Mouse (Mus musculus): ENCODE results near the gene Synj1.

The Synj1 gene

DNA sequence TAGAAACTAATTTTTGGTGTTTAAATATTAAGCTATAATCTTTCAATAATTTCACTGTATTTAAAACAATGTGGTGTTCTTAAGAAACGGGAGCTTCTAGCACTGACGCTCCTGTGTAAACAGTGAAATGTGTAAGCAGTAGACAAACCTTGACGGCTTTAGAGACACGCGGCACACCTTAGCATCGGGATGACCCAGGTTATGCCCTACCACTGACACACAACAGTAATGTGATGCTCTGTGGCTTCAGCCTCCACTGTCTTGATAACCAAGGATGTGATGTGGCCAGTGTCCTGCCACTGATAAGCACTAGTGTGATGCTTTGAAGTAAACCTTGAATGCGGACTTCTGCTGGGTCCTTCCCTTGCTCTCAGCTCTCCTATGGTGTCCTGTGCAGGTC is 69.9 kb downstream of the Synj1 start:
- DNase-seq (ENCODE audit: low spot score): no peak

DNA sequence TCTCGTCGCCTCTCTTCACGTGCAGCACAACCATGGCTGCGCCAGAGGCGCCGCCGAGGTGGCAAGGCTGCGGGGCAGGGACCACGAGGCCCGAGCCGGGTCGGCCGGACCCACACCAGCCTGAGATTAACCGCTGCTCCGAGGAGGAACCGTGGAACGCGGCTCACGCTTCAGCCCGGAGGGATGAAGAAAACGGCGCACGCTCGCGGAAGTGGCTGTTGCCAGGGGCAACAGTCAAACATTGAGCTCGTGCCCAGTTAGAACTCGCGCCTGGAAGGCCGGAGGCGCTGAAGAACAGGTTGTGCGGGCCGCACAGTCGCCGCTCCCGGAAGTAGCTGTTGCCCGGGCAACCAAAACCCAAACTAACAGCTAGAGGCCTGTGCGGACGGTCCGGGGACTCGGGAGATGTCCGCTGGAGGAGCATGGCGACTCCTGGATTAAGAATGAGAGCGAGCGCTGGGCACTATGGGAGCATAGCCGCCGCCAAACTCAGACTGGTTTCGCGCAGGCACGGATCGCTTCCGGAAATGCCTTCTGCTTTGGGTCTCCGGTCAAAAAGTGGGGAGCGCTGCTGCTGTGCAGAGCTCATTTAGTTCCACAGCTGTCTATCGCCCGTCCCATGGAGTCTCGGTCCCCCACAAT is 76.3 kb downstream of the Synj1 start, which contains the start of gene Cfap298:
Gene Cfap298, minus strand, starts transcription at position 428 of the 642 bp plus-strand sequence.
- peak; percentile 69 for DNase-seq (ENCODE audit: low spot score)

DNA sequence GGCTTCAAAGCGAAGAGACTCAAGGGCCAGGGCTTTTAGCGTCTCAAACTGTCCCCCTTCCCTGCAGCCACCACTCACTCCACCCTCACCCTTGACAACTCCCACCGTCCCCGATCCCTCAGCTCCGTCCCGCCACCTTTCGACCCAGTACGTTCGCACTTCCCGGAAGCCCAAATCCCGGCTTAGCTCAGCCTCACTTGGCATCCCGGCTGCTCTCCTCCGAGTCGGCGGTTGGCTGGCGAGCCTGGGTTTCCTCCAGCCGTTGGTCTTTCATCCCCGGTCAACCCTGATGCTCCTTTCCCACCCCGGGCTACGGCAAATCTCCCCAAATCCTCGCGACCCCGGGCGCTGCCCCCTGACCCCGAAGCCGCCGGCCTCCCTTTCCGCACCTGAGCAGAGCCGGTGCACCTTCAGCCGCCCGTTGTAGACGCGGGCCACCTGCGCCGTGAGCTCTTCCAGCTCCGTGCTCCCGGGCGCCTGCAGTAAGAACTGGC is 76.9 kb downstream of the Synj1 start:
- DNase-seq (ENCODE audit: low spot score): no peak

DNA sequence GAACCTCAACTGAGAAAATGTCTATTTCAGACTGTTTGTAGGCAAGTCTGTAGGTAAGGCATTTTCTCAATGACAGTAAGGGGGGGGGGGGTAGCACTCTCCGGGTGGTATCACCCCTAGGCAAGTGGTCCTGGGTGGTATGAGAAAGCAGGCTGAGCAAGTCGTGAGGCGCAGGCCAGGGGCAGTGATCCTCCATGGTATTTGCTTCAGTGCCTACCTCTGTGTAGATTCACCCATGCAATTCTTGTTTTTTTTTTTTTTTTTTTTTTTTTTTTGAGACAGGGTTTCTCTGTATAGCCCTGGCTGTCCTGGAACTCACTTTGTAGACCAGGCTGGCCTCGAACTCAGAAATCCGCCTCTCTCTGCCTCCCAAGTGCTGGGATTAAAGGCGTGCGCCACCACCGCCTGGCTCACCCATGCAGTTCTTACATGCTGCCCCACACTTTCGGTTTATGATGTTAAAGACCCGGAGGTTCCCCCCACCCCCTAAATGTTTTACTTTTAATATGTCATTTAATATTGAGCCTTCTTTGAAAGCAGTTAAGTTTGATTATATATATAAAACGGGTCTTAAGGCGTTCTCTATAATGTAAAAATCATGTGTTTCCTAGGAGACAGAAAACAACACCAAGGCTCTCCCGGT is 77.5 kb downstream of the Synj1 start:
- no peak for DNase-seq (ENCODE audit: low spot score)

DNA sequence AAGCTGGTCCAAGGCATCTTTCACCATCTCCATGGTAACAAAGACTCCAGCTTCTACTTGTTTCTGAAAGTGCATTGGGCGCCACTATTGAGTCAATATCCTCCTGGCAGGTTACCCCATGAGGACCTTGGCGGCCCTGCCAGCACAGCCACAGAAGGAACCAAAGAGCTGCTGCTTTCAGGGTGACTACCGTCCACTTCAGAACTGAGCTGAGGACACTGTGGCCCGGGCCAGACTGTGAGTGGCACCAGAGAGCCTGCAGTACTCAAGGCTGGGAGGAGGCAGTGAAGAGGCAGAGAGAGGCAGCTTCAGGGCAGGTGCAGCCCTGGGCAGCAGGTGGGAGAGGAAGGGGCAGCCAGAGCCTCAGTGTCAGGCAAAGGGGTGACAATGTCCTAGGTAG is 83.7 kb downstream of the Synj1 start:
- no peak for DNase-seq (ENCODE audit: low spot score)

DNA sequence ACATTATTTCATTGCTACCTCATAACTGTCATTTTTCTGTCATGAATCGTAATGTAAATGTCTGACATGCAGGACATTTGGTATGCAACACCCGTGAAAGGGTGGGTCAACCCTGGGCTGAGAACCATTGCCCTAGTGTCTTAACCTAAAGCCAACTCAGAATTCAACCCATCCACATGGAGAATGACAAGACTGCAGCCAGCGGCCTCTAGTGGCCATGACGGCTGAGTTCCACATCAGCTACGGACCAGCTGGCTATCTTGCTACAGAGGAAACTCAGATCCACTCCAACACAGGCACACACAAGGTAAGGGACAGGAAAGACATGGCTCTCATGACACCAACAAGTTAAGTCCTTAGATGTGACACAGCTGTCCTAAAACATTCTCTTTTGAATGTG is 85.6 kb downstream of the Synj1 start:
- no peak for DNase-seq (ENCODE audit: low spot score)

DNA sequence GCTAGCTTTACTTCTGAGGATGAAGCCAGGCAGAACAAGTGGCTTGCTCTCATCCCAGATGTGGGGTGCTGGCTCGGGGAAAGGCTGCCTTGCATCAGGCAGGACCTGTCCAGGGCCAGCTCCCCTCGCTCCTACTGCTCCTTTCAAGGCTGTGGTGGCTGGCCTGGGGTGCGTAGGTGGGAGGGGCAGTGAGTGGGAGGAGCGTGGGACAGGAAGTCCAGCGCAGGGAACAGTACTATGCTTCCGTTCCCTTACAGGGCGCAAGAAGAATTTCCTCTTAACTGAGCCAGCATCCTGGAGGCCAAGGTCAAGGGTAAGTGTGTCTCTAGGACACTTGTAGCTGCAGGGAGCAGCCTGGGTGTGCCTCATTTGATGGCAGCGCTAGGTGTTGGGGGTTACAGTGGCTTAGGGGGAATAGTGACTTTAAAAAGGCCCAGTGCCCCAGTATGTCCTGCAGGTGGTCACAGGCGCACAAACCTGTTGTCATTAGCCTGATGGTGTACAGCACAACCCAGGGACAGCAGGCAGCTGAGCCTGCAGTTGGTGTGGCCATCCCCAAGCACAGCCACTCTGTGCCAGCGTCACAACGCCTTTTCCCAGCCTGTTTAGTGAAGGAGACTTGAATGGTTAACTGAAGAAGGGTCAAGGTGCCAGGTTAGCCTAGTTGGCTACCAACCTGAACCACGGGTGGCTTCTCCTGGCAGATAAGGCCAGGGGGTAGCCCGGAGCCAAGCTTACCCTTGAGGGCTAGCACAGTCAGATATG is 86.3 kb downstream of the Synj1 start:
- DNase-seq (ENCODE audit: low spot score): no peak

DNA sequence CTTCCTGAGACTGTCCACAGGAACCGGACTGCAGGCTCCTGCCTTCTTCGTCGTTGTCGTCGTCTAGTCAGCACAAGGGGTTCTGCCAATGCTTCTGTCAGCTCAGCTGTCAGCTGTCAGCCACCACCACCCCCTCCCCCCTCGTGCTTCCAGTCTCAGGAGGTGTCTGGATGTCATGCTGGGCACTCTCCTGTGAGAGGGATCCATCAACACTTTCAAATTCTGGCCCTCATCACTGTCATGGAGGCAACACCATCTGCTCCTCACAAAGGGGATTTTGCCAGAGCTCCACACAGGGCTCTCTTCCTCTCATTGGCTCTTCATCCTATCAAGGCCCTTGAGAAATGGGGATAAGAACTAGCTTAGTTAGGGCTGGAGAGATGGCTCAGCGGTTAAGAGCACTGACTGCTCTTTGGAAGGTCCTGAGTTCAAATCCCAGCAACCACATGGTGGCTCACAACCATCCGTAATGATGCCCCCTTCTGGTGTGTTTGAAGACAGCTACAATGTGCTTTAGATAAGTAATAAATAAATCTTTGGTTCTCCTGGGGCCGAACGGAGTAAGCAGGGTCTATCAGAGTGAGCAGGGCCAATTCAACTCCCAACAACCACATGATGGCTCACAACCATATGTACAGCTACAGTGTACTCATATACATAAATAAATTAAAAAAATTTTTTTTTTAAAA is 89.5 kb downstream of the Synj1 start:
- no peak for DNase-seq (ENCODE audit: low spot score)

DNA sequence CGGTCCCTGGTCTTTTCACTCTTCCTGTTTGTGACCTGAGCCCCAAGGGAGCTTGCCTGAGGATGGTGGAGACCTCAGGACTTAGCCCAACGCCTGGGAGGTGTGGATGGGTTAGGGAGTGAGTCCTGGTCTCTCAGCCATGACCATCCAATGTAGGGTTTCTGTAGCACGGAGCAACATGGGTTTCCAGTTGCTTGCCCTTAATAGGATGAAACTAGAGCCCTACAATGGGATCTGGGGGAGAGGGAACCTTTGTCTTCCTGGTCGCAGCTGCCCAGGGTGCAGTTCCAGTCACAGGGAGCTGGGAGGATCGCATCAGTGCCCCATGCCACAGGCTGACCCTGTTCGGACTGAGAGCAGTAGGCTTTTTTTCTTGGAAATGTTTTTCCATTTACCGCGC is 94.0 kb downstream of the Synj1 start:
- no peak for DNase-seq (ENCODE audit: low spot score)

DNA sequence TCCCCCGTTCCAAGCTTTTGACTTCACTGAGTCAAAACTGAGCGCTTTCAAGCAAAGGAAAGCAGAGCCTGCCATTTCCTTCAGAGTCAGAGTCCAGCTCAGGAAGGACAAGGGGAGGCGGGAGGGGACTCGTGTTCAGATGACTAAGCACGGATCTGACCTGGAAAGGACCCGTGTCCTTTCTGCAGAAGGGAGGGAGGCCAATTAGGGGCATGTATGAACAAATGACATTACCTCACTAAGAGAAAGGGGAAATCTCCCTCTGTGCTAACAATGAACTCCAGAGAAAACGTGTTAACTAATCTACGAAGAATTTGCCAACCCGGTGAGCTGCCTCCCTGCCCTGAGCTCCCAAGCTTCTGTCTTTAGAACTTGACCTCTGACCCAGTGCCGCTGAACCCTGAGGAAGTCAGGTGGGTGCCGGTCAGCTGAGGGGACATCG is 95.0 kb downstream of the Synj1 start:
- DNase-seq (ENCODE audit: low spot score): no peak

DNA sequence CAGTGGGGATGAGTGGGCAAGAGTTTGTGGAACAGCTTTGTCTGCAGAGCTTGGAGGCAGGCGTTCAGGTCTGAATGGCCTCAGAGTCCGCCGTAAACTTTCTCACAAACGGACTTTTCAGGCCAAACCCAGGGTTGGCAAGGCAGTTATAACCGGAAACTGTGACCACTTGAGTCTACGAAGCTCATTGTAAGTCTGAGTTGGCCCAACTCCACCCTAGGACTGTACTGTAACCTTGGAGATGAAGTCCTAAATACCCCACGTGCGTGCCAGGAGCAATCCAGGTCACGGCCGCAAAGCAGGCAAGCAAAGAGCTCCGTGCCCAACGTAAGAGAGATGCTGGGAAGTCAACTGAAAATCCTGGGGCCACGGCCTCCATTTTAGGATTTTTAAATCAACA is 99.3 kb downstream of the Synj1 start:
- DNase-seq (ENCODE audit: low spot score): no peak

DNA sequence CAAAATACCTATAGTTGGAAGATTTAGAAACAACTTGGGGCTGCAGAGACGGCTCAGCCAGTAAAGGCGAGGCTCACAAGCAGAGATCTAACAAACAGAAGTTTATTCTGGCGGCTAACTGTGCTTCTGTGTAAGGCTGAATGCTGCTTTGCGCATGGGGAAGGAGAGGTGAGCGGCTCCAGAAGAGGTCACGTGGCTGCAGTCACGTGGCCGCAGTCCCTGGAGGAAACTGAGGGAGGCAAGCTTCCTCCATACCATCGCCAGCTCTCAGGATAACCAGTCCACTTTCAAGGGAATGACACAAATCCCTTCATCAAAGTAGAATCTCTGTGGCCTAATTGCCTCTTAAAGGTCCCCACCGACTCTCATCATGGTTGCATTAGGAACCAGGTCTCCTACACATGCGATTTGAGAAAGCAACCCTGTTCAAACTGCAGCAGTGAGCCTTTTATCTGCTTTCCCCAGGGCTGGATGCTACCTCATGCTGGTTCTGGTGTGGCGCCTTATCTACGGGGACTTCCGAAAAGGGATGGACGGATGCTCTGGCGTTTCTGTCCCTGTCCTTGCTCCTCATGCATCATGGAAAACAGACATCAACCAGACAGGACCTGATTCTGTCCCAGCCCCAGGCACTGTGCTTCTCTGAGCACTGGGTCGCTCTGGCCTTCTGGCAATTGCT is 100.1 kb downstream of the Synj1 start:
- DNase-seq (ENCODE audit: low spot score): no peak

DNA sequence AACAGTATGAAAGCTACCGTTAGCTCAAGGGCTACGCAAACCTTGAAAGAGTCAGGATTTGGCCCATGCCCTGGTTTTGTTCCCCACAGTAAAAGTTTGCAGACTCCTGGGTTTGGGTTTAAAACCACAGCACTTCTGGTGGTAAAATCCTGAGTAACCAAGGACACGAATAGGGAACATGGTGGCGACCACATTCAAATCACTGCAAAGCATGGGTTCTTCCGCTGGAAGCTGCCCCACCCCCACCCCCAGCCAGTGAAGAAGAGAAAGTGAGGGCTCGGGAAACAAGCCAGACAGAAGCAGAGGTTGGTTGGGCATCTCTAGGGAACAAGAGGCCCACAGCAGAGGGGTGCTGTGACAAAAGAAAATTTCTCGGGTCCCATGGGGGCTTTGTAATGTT is 103.9 kb downstream of the Synj1 start:
- DNase-seq (ENCODE audit: low spot score): no peak

DNA sequence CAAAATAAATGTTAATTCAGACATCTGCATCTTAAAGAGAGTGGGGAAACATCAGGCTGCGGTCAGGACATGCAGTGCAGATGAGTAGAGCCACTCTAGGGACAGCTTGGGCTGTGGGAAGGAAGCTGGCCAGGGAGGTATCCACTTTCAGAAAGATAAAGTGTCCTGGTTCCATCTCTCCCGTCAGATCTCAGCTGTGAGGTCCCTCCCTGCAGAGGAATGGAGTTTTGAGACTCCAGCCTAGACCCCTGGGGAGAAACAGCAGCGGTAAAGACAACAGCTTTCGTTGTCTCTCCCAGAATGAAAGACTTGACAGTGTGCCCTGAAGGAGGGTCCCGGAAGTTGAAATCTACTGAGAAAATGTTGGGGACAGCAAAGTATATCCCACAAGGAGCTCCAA is 107.8 kb downstream of the Synj1 start:
- no peak for DNase-seq (ENCODE audit: low spot score)

DNA sequence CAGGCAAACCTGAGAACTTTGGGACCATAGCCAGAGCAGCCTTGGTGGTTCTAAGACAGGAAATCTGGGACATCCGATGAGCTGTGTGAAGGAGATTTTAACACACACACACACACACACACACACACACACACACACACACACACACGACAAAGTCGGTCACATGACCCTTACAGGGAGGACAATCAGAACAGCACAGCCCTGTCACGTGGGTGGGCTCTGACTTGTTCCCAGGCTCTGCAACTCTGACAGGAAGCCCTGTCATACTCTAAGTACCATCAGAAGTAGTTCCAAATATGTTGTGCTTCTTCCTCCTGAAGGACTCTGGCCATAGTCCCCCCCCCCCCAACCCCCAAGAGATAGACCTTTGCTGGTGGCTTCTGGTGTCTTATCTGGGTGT is 109.7 kb downstream of the Synj1 start:
- no peak for DNase-seq (ENCODE audit: low spot score)

DNA sequence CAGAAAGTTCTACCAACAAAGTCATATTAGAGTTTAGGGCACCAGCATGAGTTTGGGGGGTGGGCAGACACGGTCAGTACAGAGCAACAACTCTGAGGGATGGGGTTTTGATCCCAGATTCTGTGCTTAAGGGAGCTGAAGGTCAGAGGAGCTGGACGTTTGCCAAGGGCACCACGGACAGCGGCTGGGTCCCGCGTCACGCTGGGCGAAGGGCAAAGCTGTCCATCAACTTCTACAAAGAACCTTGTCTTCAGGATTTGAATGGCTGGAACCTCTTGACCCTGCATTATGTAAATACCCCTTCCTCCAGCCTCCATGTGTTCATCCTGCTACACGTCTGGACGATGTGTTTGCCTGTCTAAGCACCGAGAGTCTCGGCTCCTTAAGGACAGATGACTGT is 111.6 kb downstream of the Synj1 start:
- DNase-seq (ENCODE audit: low spot score): no peak

DNA sequence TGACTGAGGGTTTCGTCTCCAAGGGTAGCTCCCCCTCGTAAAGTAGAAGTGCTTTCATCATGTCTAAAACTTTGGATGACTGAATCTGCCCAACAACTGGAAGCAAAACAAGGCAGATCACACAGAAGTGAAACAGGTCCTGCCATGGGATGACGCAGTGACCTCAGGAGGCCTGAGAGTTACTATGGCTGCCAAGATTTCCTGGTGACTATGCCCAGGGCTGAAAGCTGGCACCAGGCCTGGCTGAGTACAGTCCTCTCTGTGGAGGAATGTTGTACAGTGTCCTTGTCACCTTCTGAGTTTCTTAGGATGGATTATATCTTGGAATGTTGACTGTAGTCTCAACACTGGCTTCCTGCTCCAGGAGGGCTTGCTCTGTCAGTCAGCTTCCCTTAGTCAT is 113.5 kb downstream of the Synj1 start:
- no peak for DNase-seq (ENCODE audit: low spot score)

DNA sequence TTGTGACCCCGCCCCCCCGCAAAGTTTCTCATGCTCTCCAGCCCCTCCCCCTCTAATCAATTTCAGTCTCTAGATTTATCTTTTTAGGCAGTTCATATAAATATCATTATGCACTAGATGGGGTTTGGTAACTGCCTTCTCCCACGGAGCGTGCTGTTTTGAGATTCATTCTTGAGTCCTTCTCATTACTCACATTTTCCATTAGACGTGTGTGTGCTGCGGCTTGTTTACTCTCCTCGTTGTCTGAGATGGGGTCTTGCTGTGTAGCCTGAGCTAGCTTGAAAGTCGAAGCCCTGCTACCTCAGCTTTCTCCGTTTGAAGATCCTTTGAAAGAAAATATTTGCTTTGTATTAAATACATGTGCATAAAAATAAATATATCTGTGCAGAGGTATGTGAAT is 117.3 kb downstream of the Synj1 start:
- no peak for DNase-seq (ENCODE audit: low spot score)

DNA sequence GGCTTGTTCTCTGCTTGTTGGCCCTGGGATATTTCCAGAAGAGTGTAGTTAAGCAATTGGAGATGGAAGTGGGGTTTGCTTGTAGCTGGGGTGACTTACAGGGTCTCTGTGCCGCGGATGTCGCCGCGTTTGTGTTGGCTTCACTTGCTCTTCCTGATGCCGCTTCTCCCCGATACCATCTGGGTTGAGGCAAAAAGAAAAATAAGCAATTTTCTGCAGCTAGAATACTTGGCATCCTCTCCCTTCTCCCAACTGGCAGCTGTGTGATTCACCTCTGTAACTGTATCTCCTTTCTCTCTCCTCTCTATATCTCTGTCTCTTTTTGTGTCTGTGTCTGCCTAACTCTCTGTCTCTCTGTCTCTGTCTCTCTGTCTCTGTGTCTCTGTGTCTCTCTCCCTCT is 118.1 kb downstream of the Synj1 start:
- DNase-seq (ENCODE audit: low spot score): no peak

DNA sequence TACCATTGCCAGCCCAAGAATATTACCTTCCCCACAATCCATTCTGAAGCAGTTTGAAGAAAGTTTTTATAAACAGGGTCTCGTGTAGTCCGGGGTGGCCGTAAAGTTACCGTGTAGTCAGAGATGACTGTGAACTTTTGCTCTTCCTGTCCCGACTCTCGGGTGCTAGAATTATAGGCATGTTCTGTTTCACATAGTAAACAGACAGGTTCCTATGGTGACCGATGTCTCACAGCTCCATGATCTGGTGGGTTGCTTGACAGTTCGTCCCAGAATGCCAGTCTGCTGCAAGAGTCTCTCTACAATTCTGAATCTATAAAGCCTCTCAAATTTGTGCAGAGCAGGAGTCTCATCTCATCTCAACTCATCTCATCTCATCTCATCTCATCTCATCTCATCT is 119.0 kb downstream of the Synj1 start:
- no peak for DNase-seq (ENCODE audit: low spot score)

DNA sequence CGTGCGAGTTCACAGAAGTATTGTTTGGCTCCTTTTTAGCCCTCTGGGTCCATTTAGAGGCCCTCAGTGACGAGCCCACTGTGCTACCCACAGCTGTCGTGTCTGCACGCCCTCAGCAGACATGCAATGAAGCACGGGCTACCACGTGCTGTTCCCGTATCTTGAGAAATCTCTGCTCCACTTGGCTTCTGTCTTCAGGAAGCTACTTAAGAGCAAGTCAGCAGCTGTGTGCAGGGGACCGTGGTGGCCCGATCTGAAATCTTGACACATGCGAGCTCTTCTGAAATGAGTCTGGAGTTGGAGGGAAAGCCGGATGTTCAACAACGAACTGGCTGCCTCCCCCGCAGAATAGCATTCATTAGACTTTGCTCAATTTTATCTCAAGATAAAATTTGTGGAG is 119.5 kb downstream of the Synj1 start:
- no peak for DNase-seq (ENCODE audit: low spot score)

DNA sequence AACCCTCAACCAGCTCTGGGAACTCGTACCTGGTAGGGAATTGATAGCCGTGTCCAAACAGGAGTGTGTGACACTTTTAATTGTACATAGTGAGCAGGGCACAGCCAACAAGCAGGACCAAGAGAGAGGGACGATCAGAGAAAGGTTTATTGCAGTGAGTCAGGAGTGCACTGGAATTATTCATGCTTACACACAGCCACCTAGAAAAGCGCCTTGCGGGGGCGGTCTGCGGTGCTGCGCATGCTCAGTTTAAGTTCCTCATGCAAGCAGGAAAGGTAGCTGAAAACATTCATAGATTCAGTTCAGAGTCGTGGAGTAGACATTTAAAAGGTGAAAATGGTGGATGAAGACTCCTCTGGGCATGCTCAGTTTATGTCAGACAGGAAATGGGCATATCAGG is 120.4 kb downstream of the Synj1 start:
- DNase-seq (ENCODE audit: low spot score): no peak
